Mouse (Mus musculus) testis, postnatal 14 days (tissue): ENCODE measurements around the gene Wipi1.

Experiments
- DNase-seq: peaks from one replicate; pipeline ENCODE4 v3.0.0; 2021; ENCODE audit warnings: low spot score

The Wipi1 gene

DNA sequence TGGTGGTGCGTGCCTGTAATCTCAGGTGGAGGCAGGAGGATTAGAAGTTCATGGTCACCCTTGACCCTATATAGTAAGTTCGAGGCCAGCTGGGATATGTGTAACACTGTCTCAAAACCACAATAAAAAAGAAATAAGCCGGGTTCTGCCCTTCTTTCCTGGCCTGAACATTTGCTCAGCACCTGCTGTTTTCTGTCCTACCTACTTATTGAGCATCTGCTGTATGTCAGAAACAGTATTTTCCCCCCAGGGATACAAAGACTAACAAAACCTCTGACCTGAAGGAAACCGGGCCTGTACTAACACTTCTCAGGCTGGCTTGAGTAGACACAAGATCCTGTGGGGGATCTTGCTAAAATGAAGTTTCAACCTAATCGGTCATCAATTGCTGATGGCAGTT is 74.8 kb downstream of the Wipi1 start:
- no peak for DNase-seq

DNA sequence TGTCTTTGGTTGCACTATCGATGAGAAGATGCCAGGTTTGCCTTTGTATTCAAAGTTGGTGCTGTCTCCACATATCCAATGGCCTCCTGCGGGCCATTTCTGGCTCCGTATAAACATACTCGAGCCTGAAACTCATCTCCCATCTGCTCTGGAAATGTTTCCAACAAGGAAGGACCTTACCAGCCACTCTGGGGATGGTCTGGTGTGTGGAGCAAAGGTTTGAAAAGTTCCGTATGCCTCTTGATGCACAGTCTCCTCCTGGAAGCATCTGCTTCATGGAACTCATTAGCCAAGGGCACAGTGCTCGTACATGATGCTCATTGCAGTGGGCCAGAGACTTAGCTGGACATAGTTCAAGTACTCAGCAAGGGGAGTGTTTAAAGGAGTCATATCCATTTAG is 75.8 kb downstream of the Wipi1 start:
- DNase-seq = no peak

DNA sequence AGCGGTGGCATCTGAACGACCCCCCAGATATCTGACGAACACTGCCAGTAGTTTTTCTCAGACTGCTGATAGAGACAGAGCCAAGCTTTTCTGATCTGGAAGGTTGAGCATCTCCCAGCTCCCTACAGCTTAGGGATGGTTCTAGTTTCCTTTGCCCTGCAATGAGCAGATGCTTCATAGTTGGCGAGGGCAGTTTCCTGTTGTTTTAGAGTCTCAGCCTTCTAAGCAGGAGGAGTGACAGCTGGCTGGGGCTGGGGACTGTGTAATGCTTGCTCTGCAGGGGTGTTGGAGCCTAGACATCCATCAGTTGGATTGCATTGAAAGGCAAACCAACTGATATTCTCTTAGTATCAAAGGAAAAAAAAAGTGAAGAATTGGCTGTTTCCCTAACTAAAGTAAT is 81.7 kb downstream of the Wipi1 start:
- DNase-seq = no peak

- DNase-seq = no peak
These were observed 86.2 kb downstream of the Wipi1 start for GRCm38 (mm10) chr11:109525571-109525970.

DNA sequence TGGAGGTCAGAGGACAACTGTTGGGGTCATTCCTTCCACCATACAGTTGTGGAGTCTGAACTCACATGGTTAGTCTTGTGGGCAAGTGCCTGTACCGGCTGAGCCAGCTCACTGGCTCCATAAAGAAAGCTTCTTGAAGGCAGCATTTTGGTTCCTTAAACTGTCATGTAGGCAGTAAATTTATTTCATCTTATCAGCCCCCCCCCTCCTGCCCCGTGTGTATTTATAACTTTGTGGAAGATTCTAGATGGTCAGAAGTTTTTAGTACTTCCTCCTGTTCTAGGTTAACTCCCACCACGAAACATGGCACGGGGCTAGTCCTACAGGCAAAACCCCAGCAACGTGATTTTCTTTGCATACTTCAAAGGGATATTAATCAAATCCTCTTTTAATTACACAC is 86.9 kb downstream of the Wipi1 start:
- no peak for DNase-seq
